Mouse (Mus musculus) myocyte (in vitro differentiated cells): ENCODE data around the gene Abhd5. TPM values are rescaled to one million over a fixed set of nuclear protein-coding genes. Genes with fewer than 3 reads are reported as not detected.

Experiments used
- H3K27me3 ChIP-seq: one replicate; pipeline ENCODE4 v1.6.1; 2011; ENCODE audit not compliant: control insufficient read depth, insufficient read depth, insufficient read length
- H3K36me3 ChIP-seq: one replicate; pipeline ENCODE4 v1.6.1; 2011; ENCODE audit not compliant: control insufficient read depth, insufficient read depth
- H3K4me2 ChIP-seq: one replicate; pipeline ENCODE4 v1.6.1; 2011; ENCODE audit warnings: low read depth, control low read depth
- H3K4me3 ChIP-seq: one replicate; pipeline ENCODE4 v1.5.1; 2011; ENCODE audit warnings: mild to moderate bottlenecking, control low read depth, moderate library complexity
- H3K79me2 ChIP-seq: one replicate; pipeline ENCODE4 v1.6.1; 2011; ENCODE audit not compliant: control insufficient read depth, insufficient read depth
- H3ac ChIP-seq: one replicate; pipeline ENCODE4 v1.6.1; 2011; ENCODE audit not compliant: control insufficient read depth, insufficient read length
- CEBPB ChIP-seq: IDR thresholded peaks from 2 replicates; pipeline ENCODE4 v1.6.1; 2011; ENCODE audit warnings: mild to moderate bottlenecking, moderate library complexity; ENCODE audit not compliant: poor library complexity, insufficient read depth, severe bottlenecking
- E2F4 ChIP-seq: IDR thresholded peaks from one replicate; pipeline ENCODE4 v1.6.1; 2011; ENCODE audit warnings: mild to moderate bottlenecking, control low read depth, moderate library complexity; ENCODE audit not compliant: insufficient read depth
- MAX ChIP-seq: IDR thresholded peaks from one replicate; pipeline ENCODE4 v1.6.1; 2011; ENCODE audit warnings: low read depth, mild to moderate bottlenecking, control low read depth
- MYOD1 ChIP-seq, 3 experiments: IDR thresholded peaks; one replicate each; pipeline ENCODE4 v1.6.1; 2011; ENCODE audit warnings: control low read depth in 2 of 3, low read depth in 2 of 3, mild to moderate bottlenecking in 2 of 3, moderate library complexity in 1 of 3; ENCODE audit not compliant: insufficient read length in 2 of 3, control insufficient read depth in 1 of 3
- MYOG ChIP-seq, 3 experiments: IDR thresholded peaks; one replicate each; pipeline ENCODE4 v1.6.1; 2011; ENCODE audit warnings: control low read depth in 2 of 3, low read depth in 2 of 3, mild to moderate bottlenecking in 2 of 3; ENCODE audit not compliant: insufficient read length in 2 of 3, control insufficient read depth in 1 of 3, insufficient read depth in 1 of 3
- POLR2A ChIP-seq: IDR thresholded peaks from one replicate; pipeline ENCODE4 v1.6.1; 2011; ENCODE audit warnings: low read depth, mild to moderate bottlenecking, control low read depth, moderate library complexity; ENCODE audit not compliant: insufficient read length
- POLR2AphosphoS2 ChIP-seq: IDR thresholded peaks from one replicate; pipeline ENCODE4 v1.6.1; 2011; ENCODE audit warnings: low read depth, control low read depth; ENCODE audit not compliant: insufficient read length
- REST ChIP-seq: IDR thresholded peaks from one replicate; pipeline ENCODE4 v1.6.1; 2011; ENCODE audit warnings: mild to moderate bottlenecking, control low read depth, moderate library complexity; ENCODE audit not compliant: insufficient read depth, insufficient read length
- SRF ChIP-seq: IDR thresholded peaks from one replicate; pipeline ENCODE4 v1.6.1; 2011; ENCODE audit warnings: low read depth; ENCODE audit not compliant: control insufficient read depth, insufficient read length
- TCF12 ChIP-seq: IDR thresholded peaks from one replicate; pipeline ENCODE4 v1.6.1; 2011; ENCODE audit warnings: mild to moderate bottlenecking, control low read depth; ENCODE audit not compliant: poor library complexity, insufficient read depth, severe bottlenecking
- TCF3 ChIP-seq: IDR thresholded peaks from one replicate; pipeline ENCODE4 v1.6.1; 2011; ENCODE audit warnings: low read depth, control low read depth; ENCODE audit not compliant: insufficient read length
- USF1 ChIP-seq: IDR thresholded peaks from one replicate; pipeline ENCODE4 v1.6.1; 2011; ENCODE audit warnings: low read depth, mild to moderate bottlenecking, control low read depth, moderate library complexity
- polyA plus RNA-seq: library from polyadenylated mRNA; unstranded; fragments of >200 nt; fragmentation: generic; extraction: Trizol; gene quantifications from one replicate; pipeline ENCODE4 v1.2.1, GENCODE M21; 2012; ENCODE audit warnings: missing spikeins

Gene Abhd5
- polyA plus RNA-seq, 1 experiment: 24.8 TPM

GRCm38 (mm10) chr9:122370292-122370794 lies 18.9 kb downstream of the Abhd5 start:
- TF ChIP-seq REST: no peak
- H3K27me3 ChIP-seq: no peaks in the 10 kb centered on the region

GRCm38 (mm10) chr9:122372506-122372905 lies 21.1 kb downstream of the Abhd5 start:
- Histone ChIP-seq H3K79me2 (no peaks in the 10 kb centered on the region), H3K27me3 (no peaks in the 10 kb centered on the region), H3K4me2 (no peak overlapping the region), H3K36me3 (no peaks in the 10 kb centered on the region), H3K4me3 (no peak overlapping the region), H3ac (no peak overlapping the region)
- no peak for TF ChIP-seq REST
- TF ChIP-seq TCF3: no peak
- no peak for TF ChIP-seq MAX
- no peak for TF ChIP-seq SRF
- no peak for TF ChIP-seq CEBPB
- TF ChIP-seq TCF12: no peak
- TF ChIP-seq USF1: no peak
- TF ChIP-seq POLR2A: no peak
- TF ChIP-seq E2F4: no peak
- no peak for TF ChIP-seq POLR2AphosphoS2
- no peak for TF ChIP-seq MYOD1 (IDR thresholded peaks at IDR 0.05; ENCODE audit: control insufficient read depth in 1 of 3, insufficient read length in 2 of 3, low read depth in 2 of 3)
- no peak for TF ChIP-seq MYOG (IDR thresholded peaks at IDR 0.05; ENCODE audit: control insufficient read depth in 1 of 3, insufficient read depth in 1 of 3, insufficient read length in 2 of 3, low read depth in 2 of 3)

More at GRCm38 (mm10) chr9:122370292-122370794, 18.9 kb downstream of the Abhd5 start:
- Histone ChIP-seq H3K4me2 (no peak overlapping the region), H3K79me2 (no peaks in the 10 kb centered on the region), H3ac (no peak overlapping the region), H3K4me3 (no peak overlapping the region), H3K36me3 (no peaks in the 10 kb centered on the region)

GRCm38 (mm10) chr9:122372991-122373390 lies 21.6 kb downstream of the Abhd5 start:
- Histone ChIP-seq H3ac (no peak overlapping the region), H3K36me3 (no peaks in the 10 kb centered on the region), H3K27me3 (no peaks in the 10 kb centered on the region), H3K79me2 (no peaks in the 10 kb centered on the region), H3K4me2 (no peak overlapping the region), H3K4me3 (no peak overlapping the region)
- TF ChIP-seq POLR2AphosphoS2 (no peak), MAX (no peak), POLR2A (no peak), REST (no peak), TCF12 (no peak), MYOG (IDR thresholded peaks at IDR 0.05; ENCODE audit: control insufficient read depth in 1 of 3, insufficient read depth in 1 of 3, insufficient read length in 2 of 3, low read depth in 2 of 3) (no peak)

- Histone ChIP-seq H3ac (no peak overlapping the region), H3K4me3 (no peak overlapping the region), H3K79me2 (no peaks in the 10 kb centered on the region), H3K4me2 (peak overlapping the region; percentile 5), H3K36me3 (peaks cover 4% of the 10 kb centered on the region), H3K27me3 (no peaks in the 10 kb centered on the region)
- TF ChIP-seq TCF12 (no peak), MAX (no peak)
These were observed 27.6 kb downstream of the Abhd5 start for GRCm38 (mm10) chr9:122378986-122379385.

- H3ac ChIP-seq: no peak overlapping the region
- no peak overlapping the region for H3K4me3 ChIP-seq
- H3K27me3 ChIP-seq: no peaks in the 10 kb centered on the region
- no peaks in the 10 kb centered on the region for H3K79me2 ChIP-seq
- no peak overlapping the region for H3K4me2 ChIP-seq
- TF ChIP-seq TCF12 (no peak), SRF (no peak), TCF3 (no peak), MYOG (IDR thresholded peaks at IDR 0.05; ENCODE audit: control insufficient read depth in 1 of 3, insufficient read depth in 1 of 3, insufficient read length in 2 of 3, low read depth in 2 of 3) (no peak), E2F4 (no peak), POLR2A (no peak), MAX (no peak), CEBPB (no peak), REST (no peak)
- H3K36me3 ChIP-seq: peaks cover 4% of the 10 kb centered on the region
These were observed 29.6 kb downstream of the Abhd5 start for GRCm38 (mm10) chr9:122380959-122381358.

GRCm38 (mm10) chr9:122382006-122382405 lies 30.6 kb downstream of the Abhd5 start:
- no peak overlapping the region for H3K4me2 ChIP-seq
- TF ChIP-seq POLR2AphosphoS2: no peak
- no peak for TF ChIP-seq USF1
- TF ChIP-seq REST: no peak
- no peak for TF ChIP-seq E2F4
- no peak for TF ChIP-seq POLR2A
- no peak for TF ChIP-seq TCF3
- no peak for TF ChIP-seq MYOD1 (IDR thresholded peaks at IDR 0.05; ENCODE audit: control insufficient read depth in 1 of 3, insufficient read length in 2 of 3, low read depth in 2 of 3)
- TF ChIP-seq SRF: no peak
- no peak for TF ChIP-seq TCF12
- TF ChIP-seq MAX: no peak
- TF ChIP-seq CEBPB: no peak
- no peak for TF ChIP-seq MYOG (IDR thresholded peaks at IDR 0.05; ENCODE audit: control insufficient read depth in 1 of 3, insufficient read depth in 1 of 3, insufficient read length in 2 of 3, low read depth in 2 of 3)
- H3K36me3 ChIP-seq: peaks cover 4% of the 10 kb centered on the region
- H3ac ChIP-seq: no peak overlapping the region
- no peaks in the 10 kb centered on the region for H3K79me2 ChIP-seq
- no peak overlapping the region for H3K4me3 ChIP-seq
- H3K27me3 ChIP-seq: no peaks in the 10 kb centered on the region
